Mouse (Mus musculus) retina, embryonic 14.5 days (tissue): ENCODE measurements at regions not wholly inside any gene's neighbourhood (a gene's known extent, or its start where the extent isn't known, plus 50 kb on each side); places are given as distances from the start of the nearest gene placed in this dataset.
"Not testable (repeated sequence)": the region's sequence is repeated elsewhere in the genome, so short reads cannot be mapped to it uniquely, and the experiment has no call there.

ENCODE experiments used
- DNase-seq: peaks from one replicate; pipeline ENCODE4 v3.0.0-alpha.2; 2015; ENCODE audit warnings: low spot score

DNA sequence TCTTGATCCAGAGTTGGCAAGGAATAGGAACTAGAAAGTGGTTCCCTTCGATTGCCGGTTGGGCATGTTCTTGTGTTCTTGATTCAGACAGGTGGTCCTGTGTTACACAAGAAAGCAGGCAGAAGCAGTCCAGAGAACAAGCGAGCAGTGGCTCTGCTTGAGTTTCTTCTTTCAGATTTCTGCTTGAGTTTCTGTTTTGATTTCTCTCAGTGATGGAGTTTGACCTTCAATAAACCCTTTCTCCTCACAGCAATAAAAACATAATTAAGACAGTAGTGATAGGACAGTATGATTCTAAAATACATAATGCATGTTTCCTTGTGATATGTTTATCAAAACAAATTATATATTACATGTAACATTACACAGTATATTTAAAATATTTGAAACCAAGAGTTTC, 59.1 kb downstream of the Klf6 start:
- no peak for DNase-seq

DNA sequence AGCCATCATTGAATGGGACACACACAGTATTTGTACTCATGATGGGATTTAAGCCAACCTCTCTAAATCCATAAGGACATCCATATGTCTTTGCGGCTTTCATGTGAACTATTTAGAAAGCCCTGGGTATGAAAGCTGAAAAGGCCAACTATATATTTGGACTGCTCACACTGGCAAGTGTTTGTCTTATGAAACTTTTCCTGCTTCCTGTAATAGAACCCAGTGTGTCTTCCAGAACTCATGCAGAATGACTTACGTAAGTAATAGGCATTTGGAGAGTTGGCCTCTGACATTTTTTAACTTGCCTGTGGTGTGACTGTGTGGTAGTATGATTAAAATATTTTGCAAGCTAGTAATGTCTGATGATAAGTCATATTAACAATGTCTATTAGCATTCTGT, 70.2 kb downstream of the Klf6 start:
- no peak for DNase-seq

DNA sequence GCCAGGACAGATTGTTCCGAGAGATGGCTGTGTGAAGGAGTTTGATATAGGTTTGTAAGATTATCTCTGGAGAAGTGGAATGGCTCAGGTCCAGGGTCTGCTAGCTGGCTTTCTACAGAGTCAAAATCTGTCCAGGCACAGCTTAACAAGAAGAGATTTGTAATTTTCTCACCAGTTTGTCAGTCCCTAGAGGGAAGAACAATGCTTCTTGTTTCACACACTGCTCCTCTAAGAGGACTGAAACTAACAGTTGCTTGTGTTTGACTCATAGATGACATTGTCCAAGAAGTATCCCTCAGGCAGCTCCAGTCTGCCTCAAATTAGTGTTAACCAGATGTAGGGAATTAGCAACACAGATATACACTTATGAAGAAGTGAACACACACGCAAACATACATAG, 76.2 kb downstream of the Klf6 start:
- no peak for DNase-seq

DNA sequence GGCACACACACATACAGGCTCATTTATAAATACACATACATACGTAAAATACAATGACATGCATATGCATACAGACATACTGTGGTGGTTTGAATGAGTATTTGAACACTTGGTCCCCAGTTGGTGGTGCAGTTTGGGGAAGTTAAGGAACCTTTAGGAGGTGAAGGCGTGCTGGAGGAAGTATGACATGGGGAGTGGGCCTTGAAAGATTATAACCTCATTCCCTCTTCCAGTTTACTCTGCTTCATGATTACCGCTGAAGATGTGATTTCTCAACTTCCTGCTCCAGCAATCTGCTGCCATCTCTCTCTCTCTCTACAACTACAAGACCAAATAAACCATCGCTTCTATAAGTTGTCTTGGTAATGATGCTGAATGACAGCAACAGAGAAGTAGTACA, 76.7 kb downstream of the Klf6 start:
- DNase-seq: no peak

DNA sequence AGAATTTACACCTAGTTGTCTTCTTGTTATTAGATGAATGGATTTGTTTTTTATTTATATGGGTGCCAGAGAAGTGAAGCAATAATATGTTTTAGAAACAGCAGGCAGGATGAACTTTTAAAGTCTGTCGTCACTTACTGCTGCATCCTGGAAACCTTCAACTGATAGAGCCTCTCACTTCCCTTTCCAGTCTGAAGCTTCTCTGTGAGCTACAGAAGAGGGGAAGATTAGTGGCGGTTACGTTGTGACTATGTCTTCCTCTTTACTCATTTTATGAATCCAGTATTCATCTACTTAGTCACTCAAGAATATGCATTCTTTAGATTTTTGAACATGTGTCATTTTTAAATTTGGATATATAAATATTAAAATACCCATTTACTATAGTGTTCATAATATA, 78.1 kb downstream of the Klf6 start:
- DNase-seq: no peak

DNA sequence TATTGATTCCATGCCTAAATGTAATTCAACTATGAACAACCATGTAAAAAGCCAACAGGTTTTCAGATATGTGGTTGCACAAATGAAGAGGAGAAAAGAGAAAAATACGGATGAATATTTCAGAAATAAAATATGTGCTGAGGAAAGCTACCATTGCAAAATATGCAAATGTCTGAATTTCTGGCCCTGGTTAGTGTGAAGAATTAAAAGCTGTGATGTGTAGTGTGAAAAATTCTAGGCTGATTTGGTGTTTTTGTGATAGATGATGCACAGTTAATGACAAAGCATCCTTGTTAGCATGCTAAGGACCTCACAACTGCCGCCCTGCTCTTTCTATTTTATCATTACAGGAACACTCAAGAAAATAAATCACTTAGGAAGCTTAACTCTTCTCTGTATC, 91.6 kb downstream of the Klf6 start:
- DNase-seq: no peak

DNA sequence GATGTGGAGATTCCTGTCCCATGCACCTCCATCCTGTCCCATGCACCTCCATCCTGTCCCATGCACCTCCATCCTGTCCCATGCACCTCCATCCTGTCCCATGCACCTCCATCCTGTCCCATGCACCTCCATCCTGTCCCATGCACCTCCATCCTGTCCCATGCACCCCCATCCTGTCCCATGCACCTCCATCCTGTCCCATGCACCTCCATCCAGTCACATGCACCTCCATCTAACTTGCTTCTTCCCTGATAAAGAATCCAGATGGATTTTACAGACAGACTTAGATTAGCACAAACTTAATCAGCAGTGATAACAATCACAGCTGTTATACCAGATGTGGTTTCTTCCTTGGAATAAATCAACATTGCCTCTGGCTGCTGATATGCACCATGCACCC, 93.8 kb downstream of the Klf6 start:
- not testable (repeated sequence) for DNase-seq

DNA sequence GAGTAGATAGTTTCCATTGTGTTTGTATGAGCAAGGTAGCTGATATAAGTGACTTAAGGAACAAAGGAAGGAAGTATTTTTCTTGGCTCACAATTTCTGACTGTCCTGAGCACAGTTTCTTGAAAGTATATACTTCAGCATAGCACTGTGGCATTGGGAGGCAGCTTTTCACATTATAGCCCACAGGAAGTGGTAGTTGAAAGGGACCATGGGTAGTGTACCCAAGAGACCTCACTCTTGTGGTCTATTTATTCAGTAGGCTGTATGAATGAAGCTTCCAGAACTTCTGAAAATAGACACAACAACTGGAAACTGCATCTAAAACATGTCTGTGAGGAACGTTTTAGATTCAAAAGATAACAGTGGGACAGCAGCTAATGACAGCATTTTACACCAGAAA, 94.9 kb downstream of the Klf6 start:
- DNase-seq: no peak

DNA sequence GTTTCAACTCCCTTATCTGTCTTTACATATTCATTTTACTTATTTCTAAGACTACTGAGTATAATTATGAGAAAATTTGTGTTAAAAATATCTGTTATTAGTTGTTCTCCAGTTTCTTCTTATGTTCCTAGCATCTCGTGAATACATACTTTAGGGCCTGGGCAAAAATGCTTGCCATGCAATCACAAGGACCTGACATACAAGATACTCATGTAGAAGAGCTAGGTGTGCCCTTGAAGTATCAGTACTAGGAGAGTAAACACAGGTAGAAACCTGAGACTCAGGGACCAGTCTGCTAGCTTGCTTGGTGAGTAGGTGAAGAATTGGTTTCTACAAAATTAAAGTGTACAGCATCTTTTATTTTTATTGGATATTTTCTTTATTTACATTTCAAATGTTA, 101.7 kb downstream of the Klf6 start:
- DNase-seq: no peak

DNA sequence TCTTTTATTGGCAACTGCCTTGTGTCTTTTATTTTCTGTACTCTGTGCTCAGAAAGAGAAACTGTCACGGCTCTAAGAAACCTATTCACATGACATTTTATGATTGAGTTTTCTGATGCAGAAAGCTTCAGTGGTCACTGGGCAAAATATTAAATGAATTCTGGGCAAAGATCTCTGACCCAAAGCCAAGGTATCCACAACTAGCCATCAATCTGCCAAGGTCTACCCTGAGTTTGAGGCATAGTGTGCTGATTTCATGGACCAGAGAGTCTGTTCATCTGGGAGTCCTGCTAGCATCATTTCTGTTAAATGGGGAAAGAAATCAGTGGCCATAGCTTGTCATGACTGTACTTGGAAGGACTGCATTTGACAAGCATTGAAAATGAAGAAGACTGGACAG, 103.3 kb downstream of the Klf6 start:
- no peak for DNase-seq

DNA sequence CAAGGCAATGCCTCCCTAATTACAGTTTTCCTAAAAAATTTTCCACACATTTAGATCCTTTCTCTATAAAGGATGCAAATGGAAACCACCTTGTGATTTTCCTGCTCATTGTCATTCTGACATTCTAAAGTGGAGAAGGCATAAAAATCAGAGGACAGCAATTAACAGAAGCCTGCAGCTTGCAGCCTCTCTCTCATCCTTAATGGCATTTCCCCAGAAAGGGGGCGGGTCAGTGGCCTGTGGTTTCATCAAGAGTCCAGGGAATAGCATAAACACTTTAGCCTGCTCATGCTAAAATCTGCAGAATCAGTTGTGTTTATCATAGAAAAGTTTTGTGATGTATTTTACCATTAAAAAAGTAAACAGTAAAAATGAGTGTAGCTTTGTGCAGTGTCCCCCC, 117.3 kb downstream of the Klf6 start:
- DNase-seq: peak; percentile 24

DNA sequence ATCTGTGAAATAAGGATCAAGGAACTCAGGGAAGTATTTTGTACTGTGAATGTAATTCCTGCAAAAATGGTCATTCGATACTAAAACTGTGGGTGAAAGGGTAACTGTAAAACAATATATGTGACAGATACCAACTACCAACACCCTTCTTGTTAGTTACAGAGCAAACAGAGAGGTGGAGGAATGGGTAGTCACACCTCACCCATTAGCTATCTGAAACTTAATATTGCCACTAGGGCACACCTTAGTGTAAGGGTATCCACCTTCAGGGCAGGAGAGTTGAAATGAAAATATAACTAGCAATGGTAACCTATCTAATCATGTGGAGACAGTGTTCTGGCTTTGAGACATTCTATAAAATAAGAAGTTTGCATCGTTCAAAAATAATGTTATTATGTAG, 126.2 kb downstream of the Klf6 start:
- no peak for DNase-seq

DNA sequence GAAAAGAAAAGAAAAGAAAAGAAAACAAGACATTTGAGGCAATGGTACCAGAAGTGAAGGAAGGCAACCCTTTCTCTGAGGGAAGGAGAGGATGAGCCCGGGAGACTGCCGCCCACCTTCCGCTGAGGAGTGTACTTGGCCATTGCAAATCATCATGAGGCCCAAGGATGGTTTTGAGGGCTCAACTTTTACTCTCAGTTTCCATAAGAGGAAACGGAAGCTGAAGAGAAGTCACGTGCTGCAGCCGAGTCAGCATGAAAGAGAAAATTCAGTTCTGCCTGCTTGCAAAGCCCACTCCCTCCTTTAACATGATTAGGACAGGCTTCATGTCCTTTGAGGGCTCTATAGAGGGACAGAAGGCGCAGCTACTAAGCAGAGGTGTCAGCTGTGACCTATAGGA, 127.1 kb downstream of the Klf6 start:
- no peak for DNase-seq

DNA sequence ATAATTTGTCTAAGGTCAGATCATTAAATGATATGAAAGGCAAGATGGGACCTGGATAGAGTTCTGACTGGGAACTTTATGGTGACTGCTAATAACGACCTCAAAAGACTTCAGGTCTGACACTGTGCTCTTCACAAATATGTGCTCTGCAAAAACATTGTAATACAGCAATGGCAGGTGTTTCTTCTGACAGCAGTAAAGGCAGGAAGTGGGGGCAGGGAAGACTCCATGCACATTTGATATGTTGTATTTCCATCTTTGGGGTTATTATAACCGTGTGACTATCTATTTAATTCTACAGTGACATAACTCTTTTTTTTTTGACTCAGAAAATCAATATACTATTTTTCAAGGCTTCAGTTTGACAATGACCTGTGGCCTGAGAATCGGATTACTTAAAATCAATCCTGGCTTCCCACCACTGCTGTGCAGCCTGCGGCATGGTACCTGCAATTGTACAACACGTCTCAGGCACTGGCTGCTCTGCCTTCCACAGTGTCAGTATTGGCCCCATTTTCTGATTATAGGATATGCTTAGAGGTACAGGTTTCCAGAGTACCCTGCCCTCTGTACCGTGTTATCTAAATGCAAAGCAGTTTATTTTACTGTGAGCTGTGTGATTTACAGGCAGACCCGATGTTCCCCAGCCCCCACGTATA, 139.4 kb downstream of the Klf6 start:
- no peak for DNase-seq

DNA sequence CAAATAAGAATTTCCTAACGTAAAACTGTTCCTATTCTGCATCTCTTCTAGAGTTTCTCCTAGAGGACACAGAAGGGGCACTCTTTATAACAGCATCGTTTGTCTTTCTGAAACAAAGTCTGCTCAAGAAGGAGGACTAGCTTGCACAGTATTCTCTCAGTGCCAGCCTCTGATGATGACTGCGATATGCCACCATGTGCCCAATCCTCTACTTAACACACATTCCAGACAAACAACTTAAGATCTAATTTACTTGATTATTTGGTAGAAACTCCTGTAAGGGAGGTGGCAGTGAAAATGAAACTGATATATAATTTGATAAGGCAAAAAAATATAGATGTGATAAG, 139.9 kb downstream of the Klf6 start:
- no peak for DNase-seq

DNA sequence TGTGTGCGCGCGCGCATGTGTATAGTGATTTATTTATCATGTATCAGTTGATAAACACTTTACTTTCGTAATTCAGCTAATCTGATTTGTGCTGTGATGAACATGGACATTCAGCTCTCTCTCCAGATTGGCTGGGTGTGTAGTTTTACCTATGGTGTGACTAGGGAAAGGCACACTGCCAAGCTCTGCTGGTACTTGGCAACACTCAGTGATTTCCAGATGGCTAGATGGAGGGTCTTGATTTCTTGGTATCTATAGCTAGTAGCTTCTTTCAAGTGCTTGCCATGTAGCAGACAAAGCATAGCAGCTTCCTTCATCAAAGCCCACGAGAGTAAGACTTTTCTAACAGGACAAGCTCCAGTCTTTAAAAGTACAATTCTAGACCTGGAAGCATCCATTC, 144.6 kb downstream of the Klf6 start:
- no peak for DNase-seq

DNA sequence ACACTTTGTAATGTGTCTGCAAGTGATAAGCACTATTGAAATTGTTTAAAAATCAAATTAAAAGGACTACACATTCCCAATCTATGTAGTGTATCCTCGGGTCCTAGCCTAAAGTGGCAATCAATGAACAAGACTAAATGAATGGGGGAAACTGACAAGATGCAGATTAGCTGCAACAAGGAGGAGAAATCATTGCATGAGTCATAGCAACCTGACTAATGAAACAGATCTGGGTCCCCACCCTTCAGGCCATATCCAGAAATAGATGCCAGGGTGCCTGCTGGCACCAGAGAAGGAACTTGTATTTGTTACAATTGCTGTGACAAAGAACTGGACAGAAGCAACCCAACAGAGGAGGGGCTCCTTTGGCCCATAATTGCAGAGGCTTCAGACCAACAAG, 148.4 kb downstream of the Klf6 start:
- DNase-seq: no peak

DNA sequence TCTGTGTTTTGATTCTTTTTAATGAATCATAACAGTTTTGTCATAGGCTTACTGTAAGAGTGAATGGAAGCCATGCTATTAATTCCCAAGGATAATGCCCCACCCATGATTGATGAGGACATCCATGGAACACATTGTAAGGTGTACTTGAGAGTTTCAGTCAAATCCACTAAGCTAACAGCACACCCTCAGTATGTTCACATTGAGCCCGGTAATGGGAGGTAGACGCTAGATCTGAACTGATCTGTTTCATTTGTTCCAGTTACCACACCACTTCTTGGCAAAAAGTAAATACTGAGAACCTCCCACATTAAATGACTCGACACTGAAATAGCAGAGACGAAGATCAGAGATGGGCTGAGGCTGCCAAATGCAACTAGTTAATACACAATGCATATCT, 165.9 kb downstream of the Klf6 start:
- DNase-seq: no peak

DNA sequence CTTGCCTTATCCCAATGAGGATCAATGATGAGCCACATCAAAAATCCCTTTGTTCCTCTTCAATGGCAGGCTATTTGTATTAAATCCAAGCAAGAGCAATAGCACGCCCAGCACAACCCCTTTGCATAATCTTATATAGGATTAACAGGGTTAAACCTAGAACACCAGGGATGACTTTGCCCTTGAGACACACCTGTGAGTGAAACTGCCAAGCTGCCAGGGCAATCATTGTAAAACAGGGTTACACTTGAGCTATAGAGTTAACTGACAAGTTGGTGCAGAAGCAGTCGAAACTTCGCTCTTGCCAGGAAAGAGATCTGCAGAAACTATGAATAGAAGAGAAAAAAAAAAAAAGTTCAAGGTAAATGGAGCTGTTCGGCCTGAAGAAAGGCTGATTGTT, 167.6 kb downstream of the Klf6 start:
- no peak for DNase-seq

DNA sequence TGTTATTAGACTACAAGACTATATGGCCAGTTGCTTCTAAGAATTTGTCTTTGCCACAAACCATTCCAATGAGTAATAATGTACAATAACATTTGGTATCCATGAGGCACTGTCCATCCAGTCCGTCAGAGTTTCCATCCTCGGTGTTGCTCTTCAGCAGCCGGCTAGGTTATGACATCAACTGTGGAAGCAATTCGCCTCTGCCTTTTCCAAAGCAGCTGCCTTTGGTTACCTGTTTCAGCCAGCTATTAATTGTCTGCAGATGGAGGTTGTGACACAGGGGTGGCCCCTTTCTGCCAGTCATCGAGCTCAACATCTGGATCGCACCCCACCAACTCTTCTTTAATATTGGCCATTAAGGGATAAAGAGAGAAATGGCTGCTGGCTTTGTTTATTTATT, 168.2 kb downstream of the Klf6 start:
- DNase-seq: no peak

DNA sequence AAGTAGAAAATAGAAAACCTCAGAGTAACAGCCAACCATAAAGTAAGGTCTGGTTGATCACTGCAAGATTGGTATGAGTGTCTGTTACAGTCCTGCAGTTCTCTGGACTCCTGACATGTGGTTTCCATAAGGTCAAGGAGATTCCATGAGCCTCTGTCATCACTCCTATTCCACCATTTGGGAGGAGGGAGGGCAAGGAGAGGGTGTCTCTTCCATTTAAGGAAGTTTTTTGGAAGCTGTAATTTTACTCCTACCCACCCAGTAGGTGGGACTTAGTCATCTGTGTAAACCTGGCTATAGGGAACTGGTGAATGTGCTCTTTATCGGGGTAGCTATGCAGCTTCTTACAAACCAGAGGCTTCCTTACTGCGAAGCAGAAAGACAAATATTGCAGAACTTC, 168.8 kb downstream of the Klf6 start:
- DNase-seq: no peak

DNA sequence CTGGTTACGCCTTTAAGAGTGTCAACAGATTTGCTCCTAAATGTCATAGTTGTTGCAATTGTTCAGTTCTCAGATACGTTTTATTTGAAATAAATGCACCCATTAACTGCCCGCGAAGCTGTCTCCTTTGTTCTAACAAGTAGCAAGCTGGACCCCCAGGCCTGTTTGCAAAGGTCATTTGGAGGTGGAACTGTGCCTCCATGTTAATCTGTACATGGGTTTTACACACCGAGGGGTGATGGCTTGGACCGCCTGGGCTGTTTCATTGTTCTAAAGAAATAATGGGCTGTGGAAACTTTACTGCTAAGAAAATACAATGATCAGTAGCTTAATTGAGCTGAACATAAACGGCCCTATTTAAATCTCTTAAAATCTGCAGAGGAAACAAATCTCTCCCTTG, 178.8 kb downstream of the Klf6 start:
- peak; percentile 65 for DNase-seq

DNA sequence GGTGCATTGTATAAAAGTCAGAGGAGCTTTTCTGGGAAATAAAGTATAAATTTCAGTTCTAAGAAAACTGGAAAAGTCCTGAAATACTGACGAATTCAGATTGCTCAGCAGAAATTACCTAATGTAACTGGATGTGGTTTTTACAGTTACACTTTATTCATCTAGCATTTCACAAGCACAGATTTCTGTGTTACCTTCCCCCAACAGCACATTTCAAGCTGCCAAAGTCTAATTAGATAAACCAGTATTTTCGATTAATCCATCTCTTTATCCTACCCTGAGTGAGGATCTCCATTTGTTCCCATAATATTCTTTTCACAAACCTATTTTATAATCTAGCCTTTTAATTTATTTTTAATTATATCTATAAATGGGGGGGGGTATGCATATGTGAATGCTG, 179.4 kb downstream of the Klf6 start:
- no peak for DNase-seq

DNA sequence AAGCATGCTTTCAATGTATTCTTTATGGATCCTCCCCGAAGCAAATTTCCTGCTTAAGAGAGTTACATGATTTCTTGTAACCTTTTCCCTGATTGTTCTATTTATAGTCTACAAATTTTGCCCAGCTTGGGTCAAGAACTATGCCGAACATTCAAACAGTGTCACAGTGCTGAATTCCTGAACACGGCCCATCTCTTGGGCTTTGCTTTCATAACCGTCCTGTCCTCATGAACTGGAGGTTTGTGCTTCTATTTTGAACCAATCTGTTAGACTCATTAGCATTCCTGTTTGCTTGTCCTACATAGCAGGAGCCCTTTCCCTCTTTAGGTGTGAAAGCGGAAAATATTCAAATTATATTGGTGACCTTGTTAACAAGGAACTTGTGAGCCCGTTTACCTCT, 181.2 kb downstream of the Klf6 start:
- DNase-seq: no peak
